Mouse (Mus musculus) cerebellum, postnatal 36 days (tissue): ENCODE results near the gene Nudt11.
A peak's percentile ranks its signal among the peaks of the same experiment; 100 is the strongest.

Experiments used
- DNase-seq, 2 experiments: peaks; one replicate each; pipeline ENCODE4 v3.0.0; 2021 to 2022; ENCODE audit warnings: mixed read lengths in 2 of 2

Nudt11 gene

DNA sequence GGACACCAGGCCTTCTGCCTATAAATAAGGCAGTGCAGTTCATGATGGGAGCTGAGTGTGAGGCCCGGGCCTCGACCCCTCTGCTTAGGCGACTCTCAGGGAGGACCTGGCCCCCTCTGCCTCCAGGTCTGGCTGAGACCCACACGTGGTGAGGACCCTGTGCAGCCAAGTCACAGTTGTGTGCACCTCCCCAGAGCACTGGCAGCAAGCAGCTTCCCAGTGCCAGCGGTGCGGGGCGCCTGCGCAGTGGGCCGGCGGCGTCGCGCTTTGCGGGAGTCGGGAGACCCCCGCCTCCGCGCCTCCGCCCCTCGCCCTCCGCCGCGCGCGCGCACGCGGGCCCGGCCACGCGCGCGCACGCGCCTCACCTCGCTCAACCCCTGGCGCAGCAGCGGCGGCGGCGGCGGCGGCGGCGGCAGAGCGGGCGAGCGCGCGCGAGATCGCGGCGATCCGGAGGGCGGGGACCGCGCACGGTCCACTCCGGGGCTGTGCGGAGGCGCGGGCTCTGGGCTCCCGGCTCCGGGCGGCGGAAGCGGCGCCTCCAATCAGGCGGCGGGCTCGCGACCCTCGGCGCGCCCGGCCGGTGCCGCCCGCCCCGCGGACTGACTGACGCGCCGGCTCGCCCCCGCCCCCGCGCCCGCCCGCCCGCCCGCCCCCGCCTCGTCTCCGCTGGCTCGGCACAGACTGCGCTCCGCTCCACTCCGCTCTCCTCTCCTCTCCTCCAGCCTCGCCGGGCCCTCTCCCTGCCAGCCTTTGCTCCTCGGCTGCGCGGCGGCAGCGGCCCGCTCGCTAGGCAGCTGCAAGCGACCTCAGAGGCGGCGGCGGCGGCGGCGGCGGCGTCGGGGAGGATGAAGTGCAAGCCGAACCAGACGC lies at the start of gene Nudt11:
TSS of gene Nudt11 (plus strand) at position 388 of the 870 bp plus-strand sequence.
- peak; percentile 7 to 16 for DNase-seq

GRCm38 (mm10) chrX:6047936-6048614 lies 822 bp downstream of the Nudt11 start:
- peak; percentile 3 to 17 for DNase-seq

GRCm38 (mm10) chrX:6061563-6061962 lies 14.3 kb downstream of the Nudt11 start:
- no peak for DNase-seq

DNA sequence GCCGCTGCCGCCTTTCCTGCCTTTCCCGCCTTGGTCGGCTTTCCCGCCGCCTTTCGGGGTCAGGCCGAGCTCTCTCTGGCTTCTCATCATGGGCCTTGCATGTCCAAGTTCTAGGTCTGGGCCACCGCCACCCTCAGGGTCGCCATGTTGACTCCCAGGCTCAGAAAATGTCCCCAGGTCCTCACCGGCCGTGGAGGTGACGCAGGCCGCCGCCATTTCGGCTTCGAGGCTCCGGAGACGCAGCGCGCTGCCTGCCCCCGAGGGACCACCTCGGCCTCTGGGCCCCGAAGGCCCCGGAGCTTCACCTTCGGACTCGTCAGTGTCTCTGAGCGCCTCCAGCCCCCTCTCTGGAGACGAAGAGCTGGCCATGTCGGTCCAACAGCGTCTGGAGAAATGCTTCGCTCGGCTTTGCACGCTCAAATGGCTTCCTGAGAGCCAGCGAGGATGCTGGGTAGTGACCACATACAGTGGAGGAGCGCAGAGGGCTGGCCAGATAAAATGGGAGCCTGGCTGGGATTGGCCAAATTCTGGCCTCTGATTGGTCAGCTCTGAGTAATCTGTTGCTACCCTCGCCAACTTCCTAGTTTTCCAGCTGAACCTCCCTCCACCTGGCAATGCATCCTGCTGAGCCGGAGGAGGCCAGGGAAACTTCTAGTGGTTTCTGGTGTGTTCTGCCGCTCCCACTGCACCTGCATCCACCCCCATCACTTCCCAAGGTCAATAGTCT lies 35.9 kb downstream of the Nudt11 start, which contains the start of gene AU022751:
TSS of gene AU022751 (minus strand) at position 466 of the 727 bp plus-strand sequence.
- DNase-seq: no peak

DNA sequence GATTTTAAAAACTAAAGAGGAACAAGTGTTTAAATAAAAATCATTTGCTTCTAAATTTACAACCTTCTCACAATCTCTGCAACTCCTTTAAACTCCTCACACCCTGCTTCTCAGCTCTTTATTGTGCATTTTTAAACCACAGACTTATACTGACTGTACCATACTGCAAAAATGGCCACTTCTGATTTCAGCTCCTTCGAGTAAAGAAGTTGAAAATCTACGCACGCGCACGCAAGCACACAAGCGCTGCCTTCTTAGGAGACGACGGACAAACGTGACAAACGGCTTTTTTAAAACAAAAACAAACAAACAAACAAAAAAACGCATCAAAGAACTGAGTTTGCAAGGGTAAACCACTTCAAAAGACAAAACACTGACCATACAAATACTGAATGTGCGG lies 44.3 kb downstream of the Nudt11 start:
- no peak for DNase-seq

GRCm38 (mm10) chrX:6091996-6092757 lies 44.9 kb downstream of the Nudt11 start:
- peak; percentile 57 to 64 for DNase-seq
